Mouse (Mus musculus) erythroblast, adult 5-6 weeks (primary cell): ENCODE data around the gene Olfr374. TPM values are rescaled to one million over a fixed set of nuclear protein-coding genes. Genes with fewer than 3 reads are reported as not detected.
"Not testable (repeated sequence)": the region's sequence is repeated elsewhere in the genome, so short reads cannot be mapped to it uniquely, and the experiment has no call there.

Source experiments
- ATAC-seq: replicated peaks from 2 replicates; pipeline ENCODE4 v1.8.0; 2016; ENCODE audit warnings: moderate number of reproducible peaks, mild to moderate bottlenecking, moderate TSS enrichment, inconsistent platforms; ENCODE audit not compliant: poor library complexity, low FRiP score, severe bottlenecking
- total RNA-seq, 2 experiments: library from RNA; stranded (forward) in 1 of 2; stranded (reverse) in 1 of 2; fragments of 150-400 nt in 1 of 2; fragments of 200-764, 138-1000 nt in 1 of 2; gene quantifications; 2 replicates each; pipeline versions ENCODE4 v1.2.3 to v1.2.4; 2015 to 2017; ENCODE audit warnings: low replicate concordance in 2 of 2

Olfr374 gene
- total RNA-seq (2015; ENCODE audit: low replicate concordance) (not detected in 2 replicates), total RNA-seq (2017; ENCODE audit: low replicate concordance) (0.14 TPM in 1 of 2 replicates, not detected in the other)

- no peak for ATAC-seq
Observed at GRCm38 (mm10) chr8:72106740-72107139, at the start of gene Olfr374. TSS of gene Olfr374 (plus strand) at chr8:72107040.

DNA sequence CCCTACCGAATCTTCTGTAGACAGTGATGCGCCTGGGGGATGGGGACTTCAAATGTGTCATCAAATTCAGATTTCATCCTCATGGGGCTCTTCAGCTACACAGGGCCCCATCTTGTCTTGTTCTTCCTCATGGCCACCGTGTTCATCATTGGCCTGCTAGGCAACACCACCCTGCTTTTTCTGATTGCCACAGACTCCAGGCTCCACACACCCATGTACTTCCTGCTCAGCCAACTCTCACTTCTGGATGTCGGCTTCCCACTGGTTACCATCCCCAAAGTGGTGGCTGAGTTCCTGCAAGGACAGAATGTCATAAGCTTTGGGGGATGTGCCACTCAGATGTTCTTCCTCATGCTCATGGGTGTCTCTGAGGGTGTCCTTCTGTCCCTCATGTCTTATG is 49.2 kb upstream of the Olfr374 start:
- not testable (repeated sequence) for ATAC-seq

DNA sequence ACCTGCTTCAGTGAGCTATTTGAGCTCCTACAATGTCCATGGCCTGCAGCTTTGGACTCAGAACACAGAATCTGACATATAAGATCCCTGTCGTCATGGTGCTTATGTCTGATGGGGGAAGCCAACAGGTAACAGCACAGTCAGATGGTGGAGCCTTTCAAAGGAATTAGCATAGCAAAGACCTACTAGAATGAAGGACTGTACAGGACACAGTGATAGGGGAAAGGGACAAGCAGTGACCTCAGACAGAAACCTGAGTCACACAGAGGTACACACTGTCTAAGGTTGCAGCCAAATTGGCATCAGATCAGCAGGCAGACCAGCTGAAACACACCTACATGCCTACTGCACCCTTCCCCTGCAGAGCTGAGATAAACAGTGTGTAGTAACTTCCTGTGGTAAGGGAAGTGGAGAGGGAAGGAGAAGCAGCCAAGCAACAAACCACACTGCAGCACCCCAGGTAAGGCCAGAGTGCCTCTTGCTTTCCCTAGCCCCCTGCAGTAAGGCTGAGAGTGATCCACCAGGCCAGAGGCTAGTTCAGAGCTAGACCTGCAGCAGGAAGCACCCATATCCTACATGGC is 39.9 kb upstream of the Olfr374 start:
- ATAC-seq = not testable (repeated sequence)

GRCm38 (mm10) chr8:72082877-72083276 is 24.0 kb upstream of the Olfr374 start, which contains the start of gene Olfr373:
TSS of gene Olfr373 (plus strand) at chr8:72083177.
- not testable (repeated sequence) for ATAC-seq

- no peak for ATAC-seq
Observed at GRCm38 (mm10) chr8:72084744-72085143, 22.1 kb upstream of the Olfr374 start.

DNA sequence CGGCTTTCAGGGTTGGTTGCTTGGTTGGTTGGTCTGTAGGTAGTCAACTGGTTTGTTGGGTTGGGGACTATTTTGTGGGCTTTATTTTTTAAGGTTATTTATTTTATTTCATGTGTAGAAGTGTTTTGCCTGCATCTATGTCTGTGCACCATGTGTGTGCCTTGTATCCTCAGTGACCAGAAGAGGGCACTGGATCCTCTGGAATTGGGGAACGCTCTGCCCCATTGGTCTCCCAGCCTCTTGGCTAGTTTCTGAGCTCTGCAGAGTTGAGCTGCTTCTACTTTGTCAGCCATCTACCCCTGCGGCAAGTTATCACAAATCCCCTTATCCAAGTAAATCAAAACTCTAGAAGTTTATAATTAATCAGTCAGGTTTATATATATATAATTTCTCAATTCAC is 19.2 kb upstream of the Olfr374 start:
- not testable (repeated sequence) for ATAC-seq

DNA sequence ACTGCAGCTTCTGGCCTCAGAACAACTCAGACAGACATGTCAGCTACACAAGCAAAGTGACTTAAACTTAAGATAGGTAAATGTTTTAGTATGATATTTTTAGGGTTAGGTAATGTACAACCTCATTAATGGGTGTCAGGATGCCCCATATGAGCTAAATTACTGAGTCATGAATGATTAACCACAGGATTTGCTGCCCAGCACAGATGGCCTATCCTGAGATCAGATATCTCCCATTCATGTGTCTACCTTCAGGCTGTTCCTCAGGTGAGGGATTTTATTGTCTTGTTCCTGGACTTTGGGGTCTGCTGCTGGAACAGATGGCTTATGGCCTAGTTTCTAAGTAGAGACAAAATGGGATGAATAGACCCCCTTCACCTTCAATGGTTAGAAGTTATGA is 10.1 kb upstream of the Olfr374 start:
- ATAC-seq = not testable (repeated sequence)

DNA sequence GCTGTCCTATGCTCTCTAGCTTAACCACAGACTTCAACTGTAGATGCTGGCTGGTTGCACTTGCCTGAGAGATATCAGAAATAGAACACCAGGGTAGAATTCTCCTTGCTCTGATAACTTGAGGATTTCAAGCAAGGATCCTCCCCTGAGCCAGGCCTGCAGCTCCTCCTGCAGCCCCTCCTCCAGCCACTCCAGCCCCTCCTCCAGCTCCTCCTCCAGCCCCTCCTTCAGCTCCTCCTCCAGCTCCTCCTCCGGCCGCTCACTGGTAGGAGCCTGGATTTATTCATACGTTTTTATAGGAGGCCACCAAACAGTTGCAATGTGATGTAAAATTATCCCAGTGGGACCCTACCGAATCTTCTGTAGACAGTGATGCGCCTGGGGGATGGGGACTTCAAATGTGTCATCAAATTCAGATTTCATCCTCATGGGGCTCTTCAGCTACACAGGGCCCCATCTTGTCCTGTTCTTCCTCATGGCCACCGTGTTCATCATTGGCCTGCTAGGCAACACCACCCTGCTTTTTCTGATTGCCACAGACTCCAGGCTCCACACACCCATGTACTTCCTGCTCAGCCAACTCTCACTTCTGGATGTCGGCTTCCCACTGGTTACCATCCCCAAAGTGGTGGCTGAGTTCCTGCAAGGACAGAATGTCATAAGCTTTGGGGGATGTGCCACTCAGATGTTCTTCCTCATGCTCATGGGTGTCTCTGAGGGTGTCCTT is 7.3 kb upstream of the Olfr374 start:
- ATAC-seq = not testable (repeated sequence)

- ATAC-seq = no peak
Observed at GRCm38 (mm10) chr8:72105165-72105564, 1.7 kb upstream of the Olfr374 start.

DNA sequence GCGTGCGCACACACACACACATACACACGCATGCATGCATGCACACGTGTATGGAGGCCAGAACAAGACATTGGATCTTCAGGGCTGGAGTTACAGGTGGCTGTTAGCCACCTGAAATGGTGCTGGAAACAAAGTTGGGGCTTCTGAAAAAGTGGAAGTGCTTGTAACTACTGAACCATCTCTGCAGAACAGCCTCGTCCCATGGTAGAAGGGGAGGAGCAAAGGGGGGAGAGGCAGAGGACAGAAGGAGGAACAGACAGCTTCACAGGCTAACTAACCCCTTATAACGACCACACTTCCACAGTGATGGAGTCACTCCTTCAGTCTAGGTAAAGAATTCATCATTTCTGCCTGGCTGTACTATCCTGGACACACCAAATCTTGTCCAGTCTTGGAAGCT is 4.0 kb downstream of the Olfr374 start:
- no peak for ATAC-seq

DNA sequence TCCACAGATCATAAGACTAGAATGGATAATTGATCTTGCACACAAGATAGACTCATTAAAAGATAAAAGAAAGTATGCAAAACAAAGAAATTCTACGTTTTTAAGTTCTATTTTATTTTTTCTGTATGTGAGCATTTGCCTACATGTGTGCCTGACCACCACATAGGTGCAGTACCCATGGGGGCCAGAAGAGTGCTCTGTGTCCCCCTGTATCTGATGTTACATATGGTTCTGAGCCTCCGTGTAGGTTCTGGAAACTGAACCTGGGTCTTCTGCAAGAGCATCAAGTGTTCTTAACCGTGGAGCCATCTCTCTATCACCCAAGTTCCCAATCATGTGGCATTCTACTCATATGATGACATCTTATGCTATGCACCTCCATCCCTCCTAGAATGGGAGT is 5.6 kb downstream of the Olfr374 start:
- ATAC-seq = no peak

DNA sequence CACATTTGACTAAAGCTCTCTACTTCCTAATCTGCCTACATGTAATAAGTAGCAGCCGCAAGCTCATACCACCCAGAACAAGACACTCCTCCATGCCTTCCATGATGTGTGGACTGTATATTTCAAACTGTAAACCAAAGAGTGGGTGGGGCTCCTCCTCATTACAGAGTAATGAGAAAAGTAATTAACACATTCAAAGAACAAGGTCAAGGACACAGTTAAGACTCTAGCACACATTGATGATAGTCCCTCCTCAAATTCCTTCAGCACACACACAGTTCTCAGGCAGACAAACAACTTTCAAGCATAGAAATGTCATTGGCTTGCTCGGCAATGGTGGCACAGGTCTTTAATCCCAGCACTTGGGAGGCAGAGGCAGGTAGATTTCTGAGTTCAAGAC is 8.4 kb downstream of the Olfr374 start:
- no peak for ATAC-seq

DNA sequence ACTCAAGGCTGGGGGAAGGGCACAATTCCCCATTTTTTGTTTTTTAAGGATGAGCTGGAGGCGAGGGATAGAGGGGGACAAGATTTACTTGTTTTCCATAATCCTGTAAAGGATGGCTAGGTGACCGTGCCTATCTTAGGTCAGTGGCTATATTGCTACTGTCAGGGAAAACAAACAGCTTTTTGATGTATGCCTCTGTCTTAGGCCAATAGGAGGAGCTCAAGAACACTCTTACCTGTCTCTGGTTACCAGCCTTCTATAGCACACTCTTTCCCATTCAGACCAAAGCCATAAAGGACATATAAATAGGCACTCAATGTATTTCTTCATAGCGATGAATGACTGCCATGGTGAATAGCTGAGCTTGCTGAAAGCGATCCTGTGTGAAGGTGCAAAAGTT is 11.8 kb downstream of the Olfr374 start:
- ATAC-seq = no peak

DNA sequence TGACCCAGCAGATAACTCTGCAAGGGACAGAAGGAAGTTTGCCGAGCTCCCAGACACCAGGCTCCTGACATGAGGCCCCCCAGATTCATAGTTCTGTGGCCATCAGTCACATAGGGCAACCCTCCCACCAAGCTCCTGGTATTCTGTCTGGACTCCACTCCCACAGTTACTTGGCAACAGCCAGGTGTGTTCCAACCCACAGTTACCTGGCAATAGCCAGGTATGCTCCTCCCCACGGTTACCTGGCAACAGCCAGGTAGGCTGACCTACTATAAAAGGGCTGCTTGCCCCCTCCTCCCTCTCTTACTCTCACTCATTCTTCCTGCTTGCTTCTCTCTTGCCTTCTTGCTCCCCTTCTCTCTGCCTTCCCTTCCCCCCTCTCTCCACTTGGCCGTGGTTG is 14.6 kb downstream of the Olfr374 start:
- not testable (repeated sequence) for ATAC-seq

DNA sequence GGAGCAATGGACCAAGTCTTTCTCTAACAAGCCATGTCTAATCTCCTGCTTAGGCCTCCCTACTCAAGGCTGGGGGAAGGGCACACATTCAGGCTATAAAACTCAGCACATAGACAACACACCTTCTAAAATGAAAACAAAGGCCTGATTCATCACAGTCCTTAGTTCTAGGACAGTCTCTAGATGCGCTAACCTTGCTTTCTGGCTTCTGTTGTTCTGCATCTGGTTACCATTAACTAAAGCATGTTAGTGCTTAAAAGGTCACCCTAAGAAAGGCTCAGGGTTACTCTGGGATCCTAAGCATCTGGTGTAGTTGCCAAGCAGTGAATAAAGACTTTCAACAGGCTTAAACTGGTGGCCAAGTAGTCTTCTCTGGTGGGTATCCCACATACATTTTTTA is 15.2 kb downstream of the Olfr374 start:
- ATAC-seq = no peak

- ATAC-seq = no peak
Observed at GRCm38 (mm10) chr8:72127834-72128233, 21.0 kb downstream of the Olfr374 start.

DNA sequence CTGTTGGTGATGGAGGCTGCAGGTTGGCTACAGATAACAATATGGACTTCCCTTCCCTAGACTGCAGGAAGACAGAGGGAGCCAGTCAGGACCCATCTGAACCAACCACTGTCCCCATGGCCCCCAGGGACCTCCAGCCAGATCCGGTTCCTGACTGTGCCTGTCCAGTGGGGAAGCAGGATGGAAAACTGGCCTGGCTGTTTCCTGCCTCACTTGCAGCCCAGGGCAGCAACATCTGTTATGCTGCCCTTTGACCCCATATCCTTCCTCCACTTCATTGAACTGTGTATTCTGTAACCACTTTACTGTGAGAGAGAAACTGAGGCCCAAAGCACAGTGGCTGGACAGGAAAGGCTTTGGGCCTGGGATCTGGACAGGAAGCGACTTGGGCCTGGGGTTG is 24.4 kb downstream of the Olfr374 start:
- ATAC-seq = no peak

- no peak for ATAC-seq
Observed at GRCm38 (mm10) chr8:72131901-72132300, 25.1 kb downstream of the Olfr374 start.

- ATAC-seq = no peak
Observed at GRCm38 (mm10) chr8:72132417-72132816, 25.6 kb downstream of the Olfr374 start.

DNA sequence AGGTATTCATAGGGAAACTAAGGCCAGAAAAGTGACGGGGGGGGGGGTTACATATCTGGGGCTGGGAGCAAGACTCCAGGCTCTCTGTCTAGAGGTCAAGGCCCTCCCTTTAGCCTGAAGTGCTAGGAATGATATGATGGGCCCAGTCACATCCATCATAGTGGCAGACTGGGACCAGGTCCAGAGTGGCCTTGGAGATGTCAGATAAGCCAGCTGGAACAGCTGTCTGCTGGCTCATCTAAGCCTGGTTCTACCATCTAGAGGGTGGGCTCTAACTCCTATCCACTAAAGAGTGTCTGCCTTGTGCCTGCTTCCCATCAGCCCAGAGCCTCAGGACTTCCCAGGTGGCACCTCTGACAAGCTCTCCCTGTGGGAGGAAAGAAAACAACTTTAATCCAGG is 26.1 kb downstream of the Olfr374 start:
- no peak for ATAC-seq

GRCm38 (mm10) chr8:72133507-72133906 is 26.7 kb downstream of the Olfr374 start:
- ATAC-seq = no peak
